Mouse (Mus musculus) heart, adult 2 months (tissue): ENCODE measurements around the gene Slc44a3.

Experiments
- CTCF ChIP-seq: fragments of 200-600 bp; IDR thresholded peaks from 2 replicates; pipeline ENCODE4 v1.8.1; 2022; ENCODE audit warnings: antibody characterized with exemption, mild to moderate bottlenecking, moderate library complexity
- EP300 ChIP-seq: fragments of 200-500 bp; IDR thresholded peaks from 2 replicates; pipeline ENCODE4 v1.6.1; 2011; ENCODE audit warnings: low read depth, low read length, control low read depth; ENCODE audit not compliant: insufficient read depth

DNA sequence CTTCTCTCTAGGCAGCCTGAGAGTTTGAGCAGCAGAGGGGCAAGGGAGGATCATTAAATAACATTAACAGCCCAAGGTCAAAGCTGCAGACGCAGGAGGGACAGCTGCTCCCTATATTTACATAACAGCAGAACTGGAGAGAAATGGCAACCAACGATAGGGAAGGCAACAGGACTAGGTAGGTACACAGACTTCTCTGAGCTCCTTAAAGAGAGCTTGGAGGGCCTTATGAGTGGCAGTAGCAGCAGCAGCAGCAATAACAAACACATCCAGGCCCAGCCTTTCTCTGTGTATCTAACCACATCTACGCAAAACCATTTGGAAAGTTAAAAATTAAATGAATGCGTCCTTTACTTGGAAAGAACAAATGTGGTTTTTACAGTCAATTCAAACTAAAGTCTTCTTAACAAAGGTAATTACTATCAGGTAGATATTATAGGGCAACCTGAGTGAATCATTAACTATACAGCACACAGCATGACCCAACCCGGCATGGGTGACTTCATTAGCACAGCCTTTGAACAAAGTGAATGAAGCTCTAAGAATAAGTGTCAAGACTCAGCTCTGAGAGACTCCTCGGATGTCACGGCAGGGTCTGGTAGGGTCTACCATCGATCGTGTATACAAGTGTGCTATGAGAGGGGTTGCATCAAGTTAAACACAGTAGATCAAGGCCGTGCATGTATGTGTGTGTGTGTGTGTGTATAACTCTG, 1.5 kb downstream of the Slc44a3 start:
- TF ChIP-seq CTCF: no peak
- TF ChIP-seq EP300: no peak
